Mouse (Mus musculus) midbrain, postnatal 0 days (tissue): Measurements from ENCODE around the gene H13. TPM values are rescaled to one million over a fixed set of nuclear protein-coding genes. Genes with fewer than 3 reads are reported as not detected.

Experiments used
- ATAC-seq: fragments of 200-750 bp; cut with Nextera tagmentation; 2 replicates; pipeline ENCODE4 v1.8.0; 2017; ENCODE audit warnings: moderate number of reproducible peaks, mild to moderate bottlenecking, moderate TSS enrichment, moderate library complexity; ENCODE audit not compliant: low FRiP score
- DNase-seq: peaks from one replicate; pipeline ENCODE4 v3.0.0-alpha.2; 2015; ENCODE audit warnings: low spot score
- H3K27ac ChIP-seq: fragments of 300-500 bp; sonication (generic); 2 replicates; pipeline ENCODE4 v1.5.1; 2014; ENCODE audit warnings: low read depth, mild to moderate bottlenecking, low read length, mixed read lengths
- H3K27me3 ChIP-seq: fragments of 300-500 bp; sonication (generic); 2 replicates; pipeline ENCODE4 v1.6.1; 2014; ENCODE audit warnings: low read length, control low read depth, mixed read lengths; ENCODE audit not compliant: insufficient read depth
- H3K36me3 ChIP-seq: fragments of 300-500 bp; sonication (generic); 2 replicates; pipeline ENCODE4 v1.6.1; 2014; ENCODE audit warnings: low read length, control low read depth, mixed read lengths; ENCODE audit not compliant: insufficient read depth
- H3K4me1 ChIP-seq: fragments of 300-500 bp; sonication (generic); 2 replicates; pipeline ENCODE4 v1.6.1; 2014; ENCODE audit warnings: mild to moderate bottlenecking, control low read depth, antibody characterized with exemption, low read length, mixed read lengths; ENCODE audit not compliant: insufficient read depth
- H3K4me2 ChIP-seq: fragments of 300-500 bp; sonication (generic); 2 replicates; pipeline ENCODE4 v1.6.1; 2014; ENCODE audit warnings: low read depth, mild to moderate bottlenecking, low read length, mixed read lengths; ENCODE audit not compliant: poor library complexity, severe bottlenecking
- H3K4me3 ChIP-seq: fragments of 300-500 bp; sonication (generic); 2 replicates; pipeline ENCODE4 v1.5.1; 2014; ENCODE audit warnings: low read depth, mild to moderate bottlenecking, low read length, moderate library complexity
- H3K9ac ChIP-seq: fragments of 300-500 bp; sonication (generic); replicated peaks from 2 replicates; pipeline ENCODE4 v1.6.1; 2014; ENCODE audit warnings: mild to moderate bottlenecking, low read length, moderate library complexity, mixed read lengths; ENCODE audit not compliant: poor library complexity, severe bottlenecking
- H3K9me3 ChIP-seq: fragments of 300-500 bp; sonication (generic); 2 replicates; pipeline ENCODE4 v1.6.1; 2016; ENCODE audit warnings: low read length, control low read depth
- CTCF ChIP-seq: IDR thresholded peaks from 2 replicates; pipeline ENCODE4 v1.5.1; 2016; ENCODE audit warnings: antibody characterized with exemption, mild to moderate bottlenecking
- WGBS: fragments of 180-500 bp; shearing (Covaris S2); extraction: QIAGEN DNeasy Blood & Tissue Kit; methylation state at CpG from one replicate; pipeline ENCODE4 v1.1.7; 2014; 5-methylcytosine and 5-hydroxymethylcytosine counted together
- polyA plus RNA-seq: library from polyadenylated mRNA; unstranded; fragments of >200 nt; fragmentation: Nextera tagmentation; extraction: Ambion mirVana; gene quantifications from 2 replicates; pipeline ENCODE4 v1.2.1, GENCODE M21; 2015
- total RNA-seq: library from RNA; depleted of rRNA; stranded (reverse); fragments of >200 nt; gene quantifications from 2 replicates; pipeline ENCODE4 v1.2.3, GENCODE M21; 2014

The H13 gene
- total and polyA plus RNA-seq, 2 experiments from 2014 or later = 166 to 175 TPM

GRCm38 (mm10) chr2:152696476-152697164 is 27.4 kb downstream of the H13 start:
- no peaks in the 10 kb centered on the region for H3K9me3 ChIP-seq
- H3K4me1 ChIP-seq = no peaks in the 10 kb centered on the region
- peaks cover 51% of the 10 kb centered on the region for H3K36me3 ChIP-seq
- no peaks in the 10 kb centered on the region for H3K27me3 ChIP-seq
- peak overlapping the region; percentile 60 for H3K9ac ChIP-seq
- peak; percentile 97 for TF ChIP-seq CTCF
- DNase-seq (peak; percentile 91), ATAC-seq (peak; percentile 61)
- H3K27ac ChIP-seq = peak overlapping the region; percentile 57
- no peak overlapping the region for H3K4me3 ChIP-seq
- whole genome bisulfite sequencing = 41% methylated on average over 20 of the region's 20 CpGs
- no peak overlapping the region for H3K4me2 ChIP-seq

GRCm38 (mm10) chr2:152700138-152700537 is 30.9 kb downstream of the H13 start:
- WGBS = 95% methylated on average over 10 of the region's 10 CpGs
- no peaks in the 10 kb centered on the region for H3K27me3 ChIP-seq
- no peak overlapping the region for H3K27ac ChIP-seq
- H3K9me3 ChIP-seq = no peaks in the 10 kb centered on the region
- no peak overlapping the region for H3K4me3 ChIP-seq
- no peak overlapping the region for H3K4me2 ChIP-seq
- H3K36me3 ChIP-seq = peaks cover 79% of the 10 kb centered on the region
- no peak for TF ChIP-seq CTCF
- DNase-seq (no peak), ATAC-seq (no peak)
- H3K4me1 ChIP-seq = no peaks in the 10 kb centered on the region
- H3K9ac ChIP-seq = no peak overlapping the region

- Histone ChIP-seq H3K4me3 (no peak overlapping the region), H3K4me1 (no peaks in the 10 kb centered on the region), H3K9ac (no peak overlapping the region), H3K27me3 (no peaks in the 10 kb centered on the region), H3K9me3 (no peaks in the 10 kb centered on the region), H3K27ac (no peak overlapping the region), H3K36me3 (peaks cover 75% of the 10 kb centered on the region), H3K4me2 (no peak overlapping the region)
- no peak for TF ChIP-seq CTCF
- WGBS = 91% methylated on average over 8 of the region's 8 CpGs
- ATAC-seq (no peak), DNase-seq (no peak)
Observed at GRCm38 (mm10) chr2:152700725-152701124, 31.5 kb downstream of the H13 start.

- TF ChIP-seq CTCF = no peak
- Histone ChIP-seq H3K9ac (no peak overlapping the region), H3K4me1 (0 out of 2 replicates have a peak, but pooled peaks cover 8% of the 10 kb centered on the region), H3K27ac (no peak overlapping the region), H3K27me3 (no peaks in the 10 kb centered on the region), H3K4me3 (no peak overlapping the region), H3K4me2 (no peak overlapping the region), H3K36me3 (peaks cover 56% of the 10 kb centered on the region), H3K9me3 (no peaks in the 10 kb centered on the region)
- DNase-seq = no peak
- 90% methylated on average over 21 of the region's 21 CpGs for WGBS
- no peak for ATAC-seq
Observed at GRCm38 (mm10) chr2:152703596-152704255, 34.5 kb downstream of the H13 start.

GRCm38 (mm10) chr2:152704256-152704605 is 35.0 kb downstream of the H13 start:
- TF ChIP-seq CTCF = no peak
- H3K4me2 ChIP-seq = no peak overlapping the region
- WGBS = 78% methylated on average over 5 of the region's 5 CpGs
- no peak overlapping the region for H3K4me3 ChIP-seq
- 0 out of 2 replicates have a peak, but pooled peaks cover 8% of the 10 kb centered on the region for H3K4me1 ChIP-seq
- ATAC-seq (no peak), DNase-seq (no peak)
- H3K36me3 ChIP-seq = peaks cover 54% of the 10 kb centered on the region
- H3K9ac ChIP-seq = no peak overlapping the region
- H3K27ac ChIP-seq = no peak overlapping the region
- H3K9me3 ChIP-seq = no peaks in the 10 kb centered on the region
- no peaks in the 10 kb centered on the region for H3K27me3 ChIP-seq

GRCm38 (mm10) chr2:152704811-152705370 is 35.6 kb downstream of the H13 start:
- H3K4me3 ChIP-seq = no peak overlapping the region
- H3K9me3 ChIP-seq = no peaks in the 10 kb centered on the region
- H3K27me3 ChIP-seq = no peaks in the 10 kb centered on the region
- H3K27ac ChIP-seq = no peak overlapping the region
- H3K4me2 ChIP-seq = no peak overlapping the region
- H3K4me1 ChIP-seq = 0 out of 2 replicates have a peak, but pooled peaks cover 8% of the 10 kb centered on the region
- ATAC-seq (no peak), DNase-seq (no peak)
- WGBS = 92% methylated on average over 14 of the region's 14 CpGs
- TF ChIP-seq CTCF = no peak
- H3K9ac ChIP-seq = no peak overlapping the region
- peaks cover 48% of the 10 kb centered on the region for H3K36me3 ChIP-seq
